Mouse (Mus musculus) adrenal gland, postnatal 4 days (tissue): Measurements from ENCODE around the gene Phactr3. TPM values are rescaled to one million over a fixed set of nuclear protein-coding genes. Genes with fewer than 3 reads are reported as not detected.

Experiments used
- DNase-seq, 2 experiments: peaks; one replicate each; pipeline ENCODE4 v3.0.0; 2021 to 2022; ENCODE audit warnings: low spot score in 2 of 2, mixed read lengths in 2 of 2
- total RNA-seq, 2 experiments: library from RNA; stranded (reverse); gene quantifications; 2 replicates each; pipeline ENCODE4 v1.2.3; 2021

Gene Phactr3
- total RNA-seq, 2 experiments from 2014 or later, result 7.3 to 8.2 TPM

DNA sequence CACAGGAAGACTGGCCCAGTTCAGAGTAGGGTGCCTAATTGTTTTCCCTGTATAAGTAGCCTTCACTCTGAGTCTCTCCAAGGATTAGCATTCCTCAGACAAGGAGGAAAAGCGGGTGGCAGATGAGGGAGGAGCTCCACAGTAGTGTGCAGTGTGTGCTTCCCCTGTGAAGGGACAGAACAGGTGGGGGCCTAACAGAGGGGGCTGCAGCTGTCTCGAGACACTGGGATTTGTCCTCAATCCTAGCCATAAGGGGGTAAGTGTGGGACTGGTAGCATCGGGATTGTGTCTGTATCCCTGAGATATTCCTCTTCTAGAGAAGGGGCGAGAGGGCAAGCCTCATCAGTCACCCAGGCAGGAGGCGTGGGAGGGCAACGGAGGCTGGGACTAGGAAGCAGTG lies 66.1 kb downstream of the Phactr3 start:
- DNase-seq, result no peak

DNA sequence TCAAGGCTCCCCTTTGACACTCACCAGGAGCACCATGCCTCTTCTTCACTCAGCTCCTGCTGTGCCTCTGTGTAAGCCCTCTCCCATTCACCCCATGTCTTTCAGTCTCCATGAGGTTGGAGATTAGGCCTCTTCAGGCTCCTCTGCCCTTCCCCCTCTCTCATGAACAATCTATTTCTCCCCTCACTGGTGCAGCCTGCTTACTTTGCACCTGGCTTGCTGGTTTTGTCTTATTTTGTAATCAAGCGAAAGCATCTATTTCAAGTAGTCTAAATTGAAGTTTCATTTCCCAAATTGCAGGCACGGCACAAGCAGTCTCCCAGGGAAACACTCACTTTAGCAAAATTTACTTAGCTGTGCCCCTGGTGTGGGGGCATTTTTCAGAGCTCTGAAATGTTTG lies 70.2 kb downstream of the Phactr3 start:
- DNase-seq, result no peak

DNA sequence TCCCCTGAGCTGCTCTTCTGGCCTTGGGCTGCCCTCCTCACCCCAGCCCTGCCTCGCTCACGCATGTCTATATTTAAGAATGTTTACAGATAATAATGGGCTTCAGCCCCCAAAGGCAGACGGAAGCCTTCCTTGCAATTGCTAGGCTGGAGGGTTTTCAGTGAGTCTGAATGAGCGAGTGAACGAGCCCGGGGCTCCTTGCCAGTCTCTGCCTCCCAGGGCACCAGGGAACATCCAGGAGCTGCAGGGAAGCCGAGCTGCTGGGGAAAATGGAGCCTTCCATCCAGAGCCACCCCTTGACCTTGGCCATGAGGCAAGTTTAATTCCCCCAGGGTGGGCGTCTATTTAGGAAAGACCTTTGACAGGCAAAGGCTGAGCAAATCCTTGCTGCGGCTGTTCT lies 74.1 kb downstream of the Phactr3 start:
- DNase-seq, result no peak

DNA sequence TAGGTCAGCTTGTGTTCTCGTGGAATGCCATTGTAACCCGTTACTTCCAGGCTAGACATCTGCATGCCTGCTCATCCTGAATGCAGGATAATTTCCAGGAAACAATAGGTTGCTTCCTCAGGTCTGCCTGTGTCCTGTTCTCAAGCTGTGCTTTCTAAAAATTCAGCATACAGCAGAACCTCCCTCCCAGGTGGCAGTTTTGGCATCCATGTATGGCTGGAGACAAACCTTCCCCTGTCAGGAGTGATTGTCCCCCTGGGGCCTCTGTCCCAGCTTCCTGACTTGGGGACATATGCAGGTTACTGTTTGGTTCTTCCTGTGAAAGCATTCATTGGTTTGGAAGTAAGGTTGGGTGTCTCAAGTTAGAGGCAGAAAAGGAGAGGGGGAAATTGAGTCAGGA lies 74.7 kb downstream of the Phactr3 start:
- no peak for DNase-seq

DNA sequence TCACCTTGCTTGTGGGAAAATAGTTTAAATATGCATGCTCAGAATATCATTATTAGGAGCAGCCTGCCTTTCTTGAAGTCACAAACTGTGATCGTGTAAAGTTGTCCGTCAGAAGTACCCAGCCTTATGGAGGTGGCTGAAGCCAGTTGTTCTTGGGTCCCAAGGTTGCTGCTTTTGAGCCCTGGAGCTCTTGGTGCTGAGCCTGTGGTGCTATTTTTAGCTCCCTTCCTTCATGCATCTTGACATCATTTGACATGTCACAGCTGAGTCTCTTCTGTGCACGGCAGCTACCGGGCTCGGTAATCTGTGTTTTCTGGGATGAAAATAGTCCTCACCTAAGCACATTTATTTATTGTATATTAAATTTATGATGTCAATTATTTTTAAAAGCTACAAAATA lies 76.1 kb downstream of the Phactr3 start:
- no peak for DNase-seq

DNA sequence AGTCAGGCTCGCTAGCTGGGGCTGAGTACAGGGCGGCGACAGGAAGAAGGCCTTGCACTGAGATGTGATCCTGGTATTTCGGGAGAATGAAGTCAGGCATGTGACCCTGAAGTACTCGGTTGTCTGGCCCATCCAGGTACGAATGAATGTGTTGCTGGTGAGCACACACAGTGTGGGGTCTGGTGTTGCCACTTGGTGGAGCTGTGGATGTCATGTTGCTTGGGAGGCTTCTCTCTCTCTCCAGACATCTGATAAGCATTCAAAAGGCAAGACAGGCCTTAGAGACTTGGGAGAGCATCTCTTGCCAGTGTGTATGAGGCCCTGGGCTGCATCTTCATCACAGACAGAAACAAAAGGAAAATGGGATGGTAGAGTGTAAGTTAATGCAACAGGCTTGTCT lies 77.3 kb downstream of the Phactr3 start:
- no peak for DNase-seq

DNA sequence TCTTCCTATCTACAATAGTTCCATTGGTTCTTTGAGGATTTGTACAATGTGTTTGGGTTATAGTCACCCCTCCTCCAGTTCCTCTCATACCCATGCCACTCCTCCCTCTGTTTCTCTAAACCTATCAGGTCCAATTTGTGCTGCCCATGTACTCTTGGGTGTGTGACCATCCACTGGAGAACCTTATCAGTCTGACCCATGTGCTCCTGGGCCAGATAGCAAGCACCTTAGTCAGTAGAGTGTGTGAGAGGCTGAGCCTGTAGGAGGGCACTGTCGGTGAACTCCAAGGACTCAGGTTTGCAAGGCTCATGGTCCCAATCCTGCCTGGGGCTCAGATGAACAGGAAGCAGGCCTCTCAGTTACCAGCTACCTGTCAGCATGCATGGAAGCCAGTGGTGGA lies 78.8 kb downstream of the Phactr3 start:
- no peak for DNase-seq

DNA sequence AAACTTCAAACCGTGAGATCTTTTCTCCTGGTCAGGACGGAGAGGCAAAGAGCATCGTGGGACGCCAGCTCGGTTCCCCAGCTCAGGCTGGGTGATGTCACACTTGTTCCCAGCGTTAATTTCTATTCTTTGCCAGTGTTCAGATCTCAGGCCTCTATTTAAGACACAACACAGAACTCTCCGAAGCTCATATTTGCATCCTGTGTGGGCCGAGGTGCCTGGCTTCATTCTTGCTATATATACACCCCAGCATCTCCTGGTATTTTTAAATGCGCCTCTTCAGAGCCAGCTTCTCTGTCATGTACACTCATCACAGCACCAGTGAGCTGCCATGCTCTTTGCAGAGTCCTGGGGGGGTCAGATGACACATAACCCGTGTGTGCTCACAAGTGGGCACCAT lies 85.7 kb downstream of the Phactr3 start:
- DNase-seq, result no peak

DNA sequence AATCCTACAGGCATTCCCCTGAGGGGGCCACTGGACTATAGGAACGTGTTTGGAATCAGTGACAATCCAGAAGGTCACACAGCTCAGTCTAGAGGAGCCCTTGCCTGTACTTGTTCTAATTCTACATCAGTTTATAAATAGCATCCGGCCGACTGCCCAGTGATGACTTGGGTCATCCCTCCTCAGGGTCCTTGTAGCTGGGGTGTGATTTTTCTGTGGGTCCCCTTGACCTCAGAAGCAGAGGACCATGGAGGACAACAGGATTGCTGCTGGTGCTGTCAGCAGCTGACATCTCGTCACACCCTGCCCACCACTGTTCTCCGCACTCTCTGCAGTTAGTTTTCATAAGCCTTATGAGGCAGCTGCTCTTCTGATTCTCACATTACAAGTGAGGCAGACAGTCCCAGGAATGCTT lies 89.4 kb downstream of the Phactr3 start:
- no peak for DNase-seq

DNA sequence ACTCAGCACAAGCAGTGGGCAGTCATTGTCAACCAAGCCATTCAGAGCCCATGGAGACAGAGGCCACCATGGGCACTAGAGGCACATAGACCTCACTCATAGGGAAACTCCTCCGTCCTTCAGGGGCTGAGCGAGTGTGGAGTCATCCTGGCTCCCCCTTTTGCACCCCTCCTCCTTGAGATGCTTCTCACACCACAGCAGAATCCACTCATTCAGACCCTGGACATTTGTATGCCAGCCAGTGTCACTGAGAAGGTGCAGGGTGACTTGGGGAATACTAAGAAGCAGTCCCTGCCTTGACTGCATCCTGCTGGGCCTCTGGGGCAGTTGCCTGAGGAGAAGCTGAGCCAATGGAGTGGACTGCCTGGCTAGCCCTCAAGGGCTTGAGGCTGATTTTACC lies 95.1 kb downstream of the Phactr3 start:
- no peak for DNase-seq

DNA sequence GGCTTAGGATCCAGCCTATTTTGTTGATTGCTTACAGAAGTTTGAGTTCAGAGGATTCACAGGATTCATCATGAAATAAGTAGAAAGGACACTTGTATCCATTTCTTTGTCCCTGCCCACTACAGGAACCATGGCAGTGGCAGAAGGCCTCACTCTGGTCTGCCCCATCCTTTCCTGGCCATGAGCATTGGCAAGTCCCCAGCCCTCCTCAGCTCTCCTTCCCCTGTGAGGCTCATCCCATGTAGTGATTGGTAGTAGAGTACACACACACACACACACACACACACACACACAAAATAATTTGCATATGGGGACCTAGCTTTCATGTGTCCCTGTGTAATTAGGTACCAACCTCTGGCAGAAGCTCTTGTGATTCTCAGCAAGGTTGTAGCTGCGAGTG lies 95.8 kb downstream of the Phactr3 start:
- no peak for DNase-seq

DNA sequence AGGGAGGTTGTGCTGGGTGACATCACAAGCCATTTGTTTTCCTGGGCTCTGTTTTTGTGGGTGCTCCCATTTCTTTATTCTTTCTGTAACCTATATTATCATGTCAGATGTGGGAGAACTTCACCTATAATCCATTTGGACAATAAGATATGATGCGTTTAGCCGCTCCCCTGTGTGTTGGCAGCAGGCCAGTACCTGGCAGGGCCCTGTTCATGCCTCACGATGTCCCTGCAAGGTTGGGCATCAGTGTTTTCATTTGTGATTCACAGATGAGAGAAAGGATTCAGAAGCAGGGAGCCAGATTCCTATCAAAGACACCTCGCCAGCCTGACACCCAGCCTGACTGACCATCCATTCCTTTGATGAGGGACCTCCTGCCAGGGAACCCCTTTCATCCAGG lies 99.7 kb downstream of the Phactr3 start:
- no peak for DNase-seq

DNA sequence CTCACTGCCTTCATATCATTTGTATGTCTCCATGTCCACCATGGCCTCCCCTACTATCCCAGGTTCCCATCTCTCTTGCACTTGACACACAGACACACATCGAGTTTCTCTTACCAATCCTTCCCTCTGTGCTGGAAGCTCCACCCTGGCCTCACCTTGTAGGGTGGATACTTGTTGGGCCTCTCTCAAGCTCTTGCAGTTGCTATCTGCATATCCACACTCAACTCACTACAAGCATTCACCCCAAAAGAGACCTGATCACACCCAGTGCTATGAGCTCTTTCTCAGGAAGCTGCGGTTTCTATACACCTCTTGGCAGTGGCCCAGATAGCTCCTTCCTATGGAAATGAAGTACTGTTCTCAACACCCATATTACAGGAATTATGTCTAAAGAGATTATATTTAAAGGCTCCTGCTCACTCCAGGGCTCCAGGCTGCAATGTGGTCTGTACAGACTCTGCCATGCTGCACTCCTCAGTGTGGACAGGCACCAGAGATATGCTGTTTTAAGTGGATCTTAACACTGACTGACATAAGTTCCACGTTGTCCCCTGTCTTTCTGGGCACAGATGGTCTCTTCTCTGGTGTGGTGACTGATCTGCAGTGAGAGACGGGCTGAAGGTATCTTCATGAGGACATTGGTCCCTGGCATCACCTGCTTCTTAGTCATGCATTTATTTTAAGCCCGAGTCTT lies 100.8 kb downstream of the Phactr3 start:
- no peak for DNase-seq

DNA sequence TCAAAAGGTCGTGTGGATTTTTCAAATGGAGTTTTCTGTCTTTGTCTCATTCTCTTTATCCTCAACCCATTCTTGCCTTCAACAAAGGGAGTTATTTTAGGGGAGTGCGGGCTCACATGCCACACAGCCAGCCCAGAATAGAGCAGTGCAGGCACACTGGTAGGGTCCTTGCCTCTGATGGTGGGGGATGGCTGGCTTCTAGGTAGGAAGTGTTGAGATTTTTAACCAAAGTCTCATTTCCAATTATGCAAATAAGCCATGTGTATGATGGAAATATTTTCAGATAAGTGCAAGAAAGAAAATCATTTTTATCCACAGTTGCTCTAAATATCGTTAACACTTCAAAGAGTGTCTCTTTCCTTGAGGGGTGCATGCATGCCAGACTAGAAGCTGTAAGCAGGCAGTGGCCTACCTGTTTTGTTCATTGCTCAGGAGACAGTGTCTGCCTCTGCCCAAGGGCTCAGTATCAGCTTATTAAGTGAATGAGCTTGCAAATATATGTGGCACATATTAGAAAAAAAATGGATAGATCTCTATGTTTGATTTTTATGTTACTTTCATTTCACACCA lies 101.5 kb downstream of the Phactr3 start:
- DNase-seq, result no peak

DNA sequence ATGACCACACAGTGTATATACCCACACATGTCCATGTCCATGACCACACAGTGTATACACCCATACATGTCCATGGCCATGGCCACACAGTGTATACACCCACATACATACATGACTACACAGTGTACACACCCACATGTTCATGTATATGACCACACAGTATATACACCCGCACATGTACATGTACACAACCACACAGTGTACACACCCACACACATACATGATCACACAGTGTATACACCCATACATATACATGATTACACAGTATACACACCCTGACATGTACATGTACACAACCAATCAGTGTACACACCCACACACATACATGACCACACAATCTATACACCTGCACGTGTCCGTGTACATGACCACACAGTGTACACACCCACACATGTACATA lies 102.2 kb downstream of the Phactr3 start:
- DNase-seq, result no peak

DNA sequence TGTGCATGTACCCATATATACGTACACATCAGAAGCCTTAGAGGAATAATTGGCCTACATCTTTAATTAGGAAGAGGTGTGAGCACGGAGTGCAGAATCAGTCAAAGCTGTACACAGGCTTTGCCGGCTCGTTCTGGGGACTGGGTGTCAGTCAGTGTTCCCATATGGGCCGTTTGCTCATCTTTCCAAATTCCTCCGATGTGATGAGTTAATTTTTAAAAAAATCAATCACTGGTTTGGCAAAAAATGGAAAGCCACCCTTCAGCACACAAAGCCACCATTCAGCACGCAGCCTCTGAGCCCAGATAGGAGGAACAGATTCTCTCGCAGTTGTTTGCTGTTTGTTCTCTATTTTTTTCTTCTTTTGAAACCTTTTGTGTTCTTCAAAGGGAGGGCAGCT lies 110.5 kb downstream of the Phactr3 start:
- DNase-seq, result no peak

DNA sequence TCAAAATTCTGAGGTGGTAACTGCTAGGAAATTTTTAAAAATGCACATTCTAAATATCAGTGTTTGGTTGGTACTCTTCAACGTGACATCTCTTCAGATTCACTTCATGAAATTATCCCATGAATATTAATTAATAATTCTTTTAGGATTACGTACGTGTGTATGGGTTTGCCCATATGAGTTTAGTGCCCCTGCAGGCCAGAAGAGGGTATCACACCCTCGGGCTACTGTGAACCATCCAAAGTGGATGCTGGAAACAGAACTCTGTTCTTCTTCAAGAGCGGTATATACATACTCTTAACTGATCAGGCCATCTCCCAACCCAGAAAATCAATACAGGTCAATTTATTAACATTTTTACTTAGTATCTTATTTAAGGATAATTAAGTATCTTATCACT lies 114.7 kb downstream of the Phactr3 start:
- DNase-seq, result no peak

DNA sequence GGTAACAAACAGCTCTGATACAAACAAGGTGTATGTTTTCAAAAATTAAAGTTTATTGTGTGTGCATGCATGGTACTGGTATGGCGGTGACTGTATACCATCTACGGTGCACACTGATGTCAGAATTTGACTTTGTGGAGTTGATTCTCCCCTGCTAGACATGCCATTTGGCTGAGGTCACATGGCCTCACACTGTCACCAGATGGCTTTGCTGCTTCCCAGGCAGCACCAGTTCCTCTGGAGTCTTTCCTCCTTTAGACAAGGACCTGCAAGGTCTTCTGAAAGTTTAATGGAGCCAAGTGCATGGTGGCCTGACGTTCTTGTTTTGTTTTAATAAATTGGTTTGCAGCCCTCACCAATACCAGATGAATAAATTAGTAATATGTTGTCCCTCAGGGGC lies 118.3 kb downstream of the Phactr3 start:
- no peak for DNase-seq

DNA sequence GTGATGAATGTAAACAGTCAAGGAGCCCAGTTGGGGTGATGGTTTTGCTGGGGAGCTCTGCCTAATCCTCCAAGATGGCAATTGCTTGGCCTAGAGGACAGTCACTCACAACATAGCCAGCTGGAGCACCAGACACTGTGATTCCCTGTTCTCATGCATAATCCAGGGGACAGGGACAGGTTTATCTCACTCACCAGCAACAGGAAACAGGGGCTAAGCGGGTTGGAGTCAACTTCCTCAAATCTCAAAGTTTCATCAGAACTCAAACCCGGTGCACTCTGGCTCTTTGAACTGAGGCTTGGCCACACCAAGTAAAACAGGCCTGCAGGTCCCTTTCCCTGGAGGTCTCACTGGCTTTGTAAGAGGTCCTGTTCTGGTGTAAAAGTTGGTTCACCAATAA lies 119.7 kb downstream of the Phactr3 start:
- no peak for DNase-seq

DNA sequence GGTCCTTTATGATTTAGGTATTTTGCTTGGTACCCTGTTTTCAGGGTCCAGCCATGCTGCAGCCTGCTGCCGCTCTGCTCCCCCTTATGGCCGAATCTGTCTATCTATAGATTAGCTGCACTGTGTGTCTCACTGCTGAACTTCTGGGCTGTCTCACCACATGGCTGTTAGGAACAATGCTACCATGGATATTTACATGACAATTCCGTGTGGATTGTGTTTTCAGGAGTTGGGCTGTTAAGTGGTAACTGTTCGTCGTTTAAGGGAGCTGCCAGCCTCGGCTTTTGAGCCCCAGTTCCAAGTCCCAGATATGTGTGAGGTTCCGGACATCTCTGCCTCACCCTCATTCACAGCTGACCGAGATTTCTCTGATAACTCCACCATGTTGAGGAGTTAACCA lies 122.1 kb downstream of the Phactr3 start:
- no peak for DNase-seq

DNA sequence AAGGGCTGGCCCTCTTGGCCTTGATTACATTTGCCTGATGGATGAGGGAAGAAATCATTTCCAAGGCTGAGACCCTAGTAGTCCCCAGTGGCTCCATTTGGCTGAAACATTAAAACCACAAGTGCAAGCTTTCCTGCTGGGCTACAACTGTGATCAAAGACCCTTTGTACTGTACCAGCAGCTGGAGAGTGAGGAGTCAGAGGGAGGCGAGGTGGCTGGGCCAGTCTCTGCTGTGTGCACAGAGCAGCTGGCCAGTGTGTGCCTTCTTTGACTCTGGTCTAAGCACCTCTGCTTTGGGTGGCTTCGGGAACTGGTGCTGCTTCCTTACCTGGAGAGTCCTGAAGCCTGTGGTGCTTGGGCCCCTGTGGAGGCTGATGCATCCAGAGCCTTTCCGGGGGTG lies 122.6 kb downstream of the Phactr3 start:
- no peak for DNase-seq

DNA sequence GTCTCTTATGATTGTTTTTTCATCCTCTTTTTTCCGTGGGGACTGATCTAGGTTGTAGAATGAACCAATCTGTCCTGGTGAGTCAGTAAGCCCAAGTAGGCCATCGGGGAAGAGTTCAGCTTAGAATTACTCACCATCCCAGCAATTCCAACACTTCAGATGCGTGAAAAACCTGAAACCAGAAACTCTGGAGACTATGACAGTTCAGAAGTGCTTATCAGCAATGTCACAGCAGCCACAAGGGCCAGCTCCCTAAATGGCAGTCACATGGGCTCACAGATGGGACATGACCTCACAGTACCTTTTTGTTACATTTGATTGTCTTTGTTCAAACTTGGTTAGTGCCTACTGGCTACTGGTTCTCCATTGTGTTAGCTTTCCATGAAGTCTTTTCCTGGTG lies 124.2 kb downstream of the Phactr3 start:
- no peak for DNase-seq

DNA sequence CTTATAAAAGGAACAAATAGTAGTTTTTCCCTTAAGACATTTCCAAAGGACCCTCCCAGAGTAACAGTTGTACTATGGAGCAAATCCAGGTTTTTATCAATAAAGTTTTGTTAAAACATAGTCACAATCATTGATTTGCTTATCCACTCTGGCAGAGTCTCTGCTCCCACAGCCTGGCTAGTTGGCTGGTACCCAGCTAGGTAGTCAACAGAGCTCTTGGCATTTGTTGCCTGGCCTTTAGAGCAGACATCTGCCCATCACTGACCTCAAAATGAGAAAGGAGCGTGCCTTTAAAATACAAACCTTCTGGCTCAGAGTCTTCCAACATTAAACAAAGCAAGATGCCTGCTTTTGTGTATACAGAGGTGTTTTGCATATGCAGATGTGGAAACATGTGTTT lies 126.1 kb downstream of the Phactr3 start:
- no peak for DNase-seq

DNA sequence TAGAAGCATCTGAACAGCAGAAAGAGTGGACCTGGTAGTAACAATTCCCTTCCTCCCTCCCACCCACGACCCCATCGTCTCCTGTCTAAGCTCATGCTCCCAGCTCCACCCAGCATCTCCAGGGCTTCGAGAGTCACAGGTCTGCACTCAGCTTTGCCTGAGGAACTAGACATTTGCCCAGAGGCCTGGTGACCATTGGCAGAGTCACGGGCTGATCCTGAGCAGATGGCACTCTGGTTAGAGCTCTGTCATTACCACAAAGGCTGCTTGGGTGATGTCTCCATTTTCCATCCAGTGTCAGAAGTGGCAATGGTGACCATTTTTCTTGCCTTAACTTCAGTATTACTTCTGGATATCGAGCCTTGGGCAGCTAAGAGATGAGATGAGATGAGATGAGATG lies 127.1 kb downstream of the Phactr3 start:
- DNase-seq, result no peak
